Mouse (Mus musculus): ENCODE results near the gene Spata5. TPM values are rescaled to one million over a fixed set of nuclear protein-coding genes. Genes with fewer than 3 reads are reported as not detected.

The Spata5 gene
- total and polyA plus RNA-seq, 3 experiments = 33.5 to 67.6 TPM; not detected in 1

- H3K9me3 ChIP-seq (replicated peaks; ENCODE audit: insufficient read depth, low read length) = no peaks in the 10 kb centered on the region
- peaks cover 2 to 4% of the 10 kb centered on the region in 2 experiments; a peak in 2 of 4 replicates for H3K4me1 ChIP-seq (ENCODE audit: control insufficient read depth in 1 of 2, insufficient read depth in 2 of 2, low read length in 2 of 2)
- no peaks in the 10 kb centered on the region for H3K27me3 ChIP-seq (ENCODE audit: control insufficient read depth in 1 of 2, insufficient read depth in 2 of 2, low read length in 2 of 2)
- H3K79me2 ChIP-seq (ENCODE audit: control insufficient read depth, insufficient read depth, low read length, poor library complexity) = no peaks in the 10 kb centered on the region
- no peak overlapping the region for H3K27ac ChIP-seq (ENCODE audit: control insufficient read depth, low read depth, low read length)
- no peak overlapping the region for H3K9ac ChIP-seq (ENCODE audit: control insufficient read depth, low read depth, low read length, poor library complexity, severe bottlenecking)
- H3K4me3 ChIP-seq (ENCODE audit: control insufficient read depth in 1 of 2, insufficient read depth in 1 of 2, low read depth in 2 of 2, low read length in 2 of 2) = no peak overlapping the region
- DNase-seq (ENCODE audit: low read depth, low spot score) = no peak
- TF ChIP-seq GATA1 (IDR thresholded peaks at IDR 0.05; ENCODE audit: low read depth, low read length) = no peak
- no peak for TF ChIP-seq ZNF384 (IDR thresholded peaks at IDR 0.05; ENCODE audit: low read depth, low read length)
- no peak for TF ChIP-seq SIN3A (IDR thresholded peaks at IDR 0.05; ENCODE audit: low read length)
- TF ChIP-seq TBP (IDR thresholded peaks at IDR 0.05; ENCODE audit: low read depth, low read length) = no peak
- no peak for TF ChIP-seq NELFE (IDR thresholded peaks at IDR 0.05; ENCODE audit: low read depth, low read length)
- TF ChIP-seq ETS1 (IDR thresholded peaks at IDR 0.05; ENCODE audit: low read depth, low read length) = no peak
- no peak for TF ChIP-seq MXI1 (IDR thresholded peaks at IDR 0.05; ENCODE audit: low read depth, low read length)
- TF ChIP-seq MAX (IDR thresholded peaks at IDR 0.05; ENCODE audit: low read length) = no peak
- no peak for TF ChIP-seq POLR2AphosphoS5 (IDR thresholded peaks at IDR 0.05; ENCODE audit: borderline replicate concordance, low read depth, low read length)
- no peak for TF ChIP-seq ZMIZ1 (IDR thresholded peaks at IDR 0.05; ENCODE audit: low read depth, low read length)
- TF ChIP-seq GABPA (IDR thresholded peaks at IDR 0.05; ENCODE audit: low read depth, low read length) = no peak
- TF ChIP-seq NRF1 (IDR thresholded peaks at IDR 0.05; ENCODE audit: insufficient read depth, low read depth, low read length, poor library complexity, severe bottlenecking) = no peak
- no peak for TF ChIP-seq SMC3 (IDR thresholded peaks at IDR 0.05; ENCODE audit: low read depth, low read length)
- peaks cover 10 to 16% of the 10 kb centered on the region in 2 experiments; a peak in 3 of 4 replicates for H3K36me3 ChIP-seq (ENCODE audit: control insufficient read depth in 1 of 2, insufficient read depth in 2 of 2, low read length in 2 of 2)
Observed at GRCm38 (mm10) chr3:37470867-37471266, 51.2 kb downstream of the Spata5 start.

DNA sequence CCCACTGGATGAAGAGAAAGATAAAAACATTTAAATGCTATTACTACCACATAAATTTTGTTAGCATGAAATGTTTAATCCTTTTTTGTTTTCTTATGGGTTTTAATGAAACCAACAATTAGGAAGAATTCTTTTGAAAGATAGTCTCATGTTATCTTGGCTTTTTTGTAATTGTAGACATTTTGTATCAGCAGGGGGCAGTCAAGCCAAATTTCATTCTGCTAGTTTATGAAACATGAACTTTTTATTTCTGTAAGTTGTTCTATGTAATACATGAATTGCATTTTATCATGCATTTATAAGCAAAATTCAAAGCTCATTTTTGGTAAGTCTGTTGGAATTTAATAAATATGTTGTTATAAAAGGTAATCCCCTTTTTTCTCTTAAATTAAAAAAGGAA is 52.8 kb downstream of the Spata5 start:
- H3K4me3 ChIP-seq (ENCODE audit: control insufficient read depth in 1 of 2, insufficient read depth in 1 of 2, low read depth in 2 of 2, low read length in 2 of 2) = no peak overlapping the region
- no peaks in the 10 kb centered on the region for H3K9me3 ChIP-seq (replicated peaks; ENCODE audit: insufficient read depth, low read length)
- no peak overlapping the region for H3K9ac ChIP-seq (ENCODE audit: control insufficient read depth, low read depth, low read length, poor library complexity, severe bottlenecking)
- no peak overlapping the region for H3K27ac ChIP-seq (ENCODE audit: control insufficient read depth, low read depth, low read length)
- no peak for TF ChIP-seq CHD2 (IDR thresholded peaks at IDR 0.05; ENCODE audit: low read length)
- TF ChIP-seq SMC3 (IDR thresholded peaks at IDR 0.05; ENCODE audit: low read depth, low read length) = peak; percentile 66
- no peak for TF ChIP-seq TAL1 (IDR thresholded peaks at IDR 0.05; ENCODE audit: low read length)
- TF ChIP-seq RAD21 (IDR thresholded peaks at IDR 0.05; ENCODE audit: low read depth, low read length) = peak; percentile 66
- TF ChIP-seq ZC3H11A (IDR thresholded peaks at IDR 0.05; ENCODE audit: low read depth, low read length) = peak; percentile 60
- TF ChIP-seq CTCF (IDR thresholded peaks at IDR 0.05 in 2 of 3, conservative IDR thresholded peaks at IDR 0.05 in 1 of 3; ENCODE audit: control insufficient read depth in 1 of 3, insufficient read depth in 1 of 3, low read depth in 2 of 3, low read length in 3 of 3, poor library complexity in 1 of 3, severe bottlenecking in 1 of 3) = peak in 1 of 3 experiments; percentile 58; a peak in 3 of 6 replicates
- H3K36me3 ChIP-seq (ENCODE audit: control insufficient read depth in 1 of 2, insufficient read depth in 2 of 2, low read length in 2 of 2) = peaks cover 12 to 19% of the 10 kb centered on the region in 2 experiments
- peak; percentile 45 for DNase-seq (ENCODE audit: low read depth, low spot score)
- peaks cover 2 to 13% of the 10 kb centered on the region in 2 experiments; a peak in 2 of 4 replicates for H3K4me1 ChIP-seq (ENCODE audit: control insufficient read depth in 1 of 2, insufficient read depth in 2 of 2, low read length in 2 of 2)
- no peaks in the 10 kb centered on the region for H3K79me2 ChIP-seq (ENCODE audit: control insufficient read depth, insufficient read depth, low read length, poor library complexity)
- no peaks in the 10 kb centered on the region for H3K27me3 ChIP-seq (ENCODE audit: control insufficient read depth in 1 of 2, insufficient read depth in 2 of 2, low read length in 2 of 2)

Measured in MEL (cell line).